Mouse (Mus musculus) ES-E14 (cell line): ENCODE measurements around the gene Tubb3.

Source experiments
- CHD2 ChIP-seq: IDR thresholded peaks from 2 replicates; pipeline ENCODE4 v1.6.1; 2014; ENCODE audit warnings: mild to moderate bottlenecking, low read depth, low read length, inconsistent platforms
- MAFK ChIP-seq: IDR thresholded peaks from 2 replicates; pipeline ENCODE4 v1.6.1; 2014; ENCODE audit warnings: mild to moderate bottlenecking, low read depth, low read length, inconsistent platforms; ENCODE audit not compliant: insufficient read depth
- ZC3H11A ChIP-seq: IDR thresholded peaks from 2 replicates; pipeline ENCODE4 v1.6.1; 2012; ENCODE audit warnings: low read depth, mild to moderate bottlenecking, inconsistent platforms, low read length, borderline replicate concordance
- ZNF384 ChIP-seq: IDR thresholded peaks from 2 replicates; pipeline ENCODE4 v1.6.1; 2012; ENCODE audit warnings: low read depth, low read length, inconsistent platforms

- TF ChIP-seq ZNF384 (no peak), MAFK (no peak), ZC3H11A (no peak), CHD2 (no peak)
These were observed 17.2 kb downstream of the Tubb3 start for GRCm38 (mm10) chr8:123428343-123428893.
